Mouse (Mus musculus) adrenal gland, postnatal 10 days (tissue): Measurements from ENCODE around the gene Atxn7l1. TPM values are rescaled to one million over a fixed set of nuclear protein-coding genes. Genes with fewer than 3 reads are reported as not detected.

Experiments
- DNase-seq: peaks from one replicate; pipeline ENCODE4 v3.0.0; 2021; ENCODE audit warnings: mixed read lengths
- long read RNA-seq, 2 experiments: library from polyadenylated mRNA; stranded (forward); transcript quantifications; one replicate each; pipeline ENCODE4 v2.0.0; 2021
- total RNA-seq, 2 experiments: library from RNA; stranded (reverse); gene quantifications; 2 replicates each; pipeline ENCODE4 v1.2.3; 2021

The Atxn7l1 gene
- 10 to 100 TPM; 20.1 to 32.3 TPM for total RNA-seq
- long read RNA-seq, experiment 1, partial matches to known transcripts: 0 of 7 reads
- long read RNA-seq, experiment 1, other reads (novel, unspliced or antisense): 2 of 7 reads
- long read RNA-seq, experiment 2, partial matches to known transcripts: 0 of 2 reads
- long read RNA-seq, experiment 2, other reads (novel, unspliced or antisense): 0 of 2 reads

DNA sequence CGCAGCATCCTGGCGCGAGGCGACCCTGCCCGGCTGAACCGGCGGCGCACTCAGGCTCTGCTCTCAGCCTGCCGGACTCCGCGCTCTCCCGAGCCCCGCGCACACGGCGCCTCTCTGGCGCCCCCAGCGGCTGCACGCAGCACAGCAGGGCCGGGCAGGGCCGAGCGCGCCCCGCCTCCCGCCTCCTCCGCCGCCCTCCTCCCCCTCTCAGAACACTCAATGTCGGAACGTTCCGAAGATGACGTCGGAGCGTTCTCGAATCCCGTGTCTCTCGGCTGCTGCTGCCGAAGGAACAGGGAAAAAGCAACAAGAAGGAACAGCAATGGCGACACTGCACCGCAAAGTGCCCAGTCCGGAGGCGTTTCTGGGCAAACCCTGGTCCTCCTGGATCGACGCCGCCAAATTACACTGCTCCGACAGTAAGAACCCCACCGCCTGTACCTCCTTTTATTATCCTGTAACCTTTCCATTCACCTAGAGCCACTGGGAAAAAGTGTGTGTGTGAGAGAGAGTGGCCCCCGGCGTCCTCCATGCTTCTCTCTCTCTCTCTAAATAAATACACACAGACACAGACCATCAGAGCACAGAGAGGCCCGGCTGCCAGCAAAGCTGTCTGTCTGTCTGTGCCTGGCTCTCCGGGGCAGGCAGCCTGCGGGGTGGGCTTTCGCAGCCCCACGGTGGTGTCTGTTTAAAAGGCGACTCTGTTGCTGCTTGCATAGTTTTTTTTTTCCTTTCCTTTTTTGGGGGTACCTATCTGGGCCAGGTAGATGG is at the start of gene Atxn7l1:
Gene Atxn7l1 (plus strand): TSS at position 197 of the 771 bp plus-strand sequence.
- DNase-seq: peak; percentile 96

DNA sequence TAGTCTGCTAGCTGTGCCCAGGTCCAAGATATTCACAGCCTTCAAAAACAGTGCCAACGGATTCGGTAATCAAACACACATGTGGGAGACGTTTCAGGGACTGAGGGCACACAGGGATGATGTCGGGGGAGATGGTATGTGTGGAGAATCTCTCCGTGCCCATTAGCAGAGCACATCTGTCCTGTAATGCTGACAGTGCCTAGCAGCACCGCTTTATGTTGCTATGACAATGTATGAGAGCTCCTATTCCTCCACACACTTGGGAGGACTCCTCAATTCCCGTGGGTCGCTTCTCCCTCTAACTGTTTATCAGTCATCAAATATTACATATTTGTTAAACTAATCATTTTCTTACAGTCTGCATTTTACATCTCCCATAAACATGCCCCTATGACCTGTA is 45.9 kb upstream of the Atxn7l1 start:
- no peak for DNase-seq

DNA sequence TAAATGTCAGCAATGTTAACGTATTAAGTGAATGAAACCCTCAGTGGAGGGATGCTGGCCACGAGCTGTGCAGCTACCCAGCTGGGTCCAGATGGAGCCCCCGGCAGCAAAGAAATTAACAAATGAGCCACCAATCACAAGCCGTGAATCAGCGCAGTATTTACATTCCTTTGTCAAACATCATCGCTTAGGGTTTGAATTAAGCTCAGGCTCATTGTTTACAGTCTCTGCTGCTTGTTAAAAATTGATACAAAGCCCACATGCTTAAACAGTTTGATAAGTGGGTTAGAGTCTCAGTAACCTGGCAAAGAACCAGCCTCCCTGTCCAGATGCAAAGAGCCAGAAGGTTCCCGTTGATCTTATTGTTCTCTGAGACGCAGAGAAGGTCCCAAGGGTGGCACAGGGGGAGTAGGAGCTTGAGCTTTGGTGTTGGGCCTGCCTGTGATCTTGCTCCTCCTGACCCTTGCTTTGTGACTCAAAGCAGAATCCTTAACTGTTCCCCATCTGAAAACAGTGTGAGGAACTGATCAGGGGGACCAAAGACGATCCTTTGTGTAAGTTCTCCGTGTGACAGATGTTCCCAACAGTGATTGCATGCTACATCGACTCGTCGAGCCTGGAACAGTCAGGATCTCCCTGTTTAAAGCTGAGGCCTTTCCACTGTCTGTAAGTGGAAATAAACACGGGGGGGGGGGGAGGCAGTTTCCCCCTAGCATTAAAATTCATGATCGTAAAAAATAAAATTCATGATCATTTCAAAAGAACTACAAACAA is 45.0 kb upstream of the Atxn7l1 start:
- no peak for DNase-seq

DNA sequence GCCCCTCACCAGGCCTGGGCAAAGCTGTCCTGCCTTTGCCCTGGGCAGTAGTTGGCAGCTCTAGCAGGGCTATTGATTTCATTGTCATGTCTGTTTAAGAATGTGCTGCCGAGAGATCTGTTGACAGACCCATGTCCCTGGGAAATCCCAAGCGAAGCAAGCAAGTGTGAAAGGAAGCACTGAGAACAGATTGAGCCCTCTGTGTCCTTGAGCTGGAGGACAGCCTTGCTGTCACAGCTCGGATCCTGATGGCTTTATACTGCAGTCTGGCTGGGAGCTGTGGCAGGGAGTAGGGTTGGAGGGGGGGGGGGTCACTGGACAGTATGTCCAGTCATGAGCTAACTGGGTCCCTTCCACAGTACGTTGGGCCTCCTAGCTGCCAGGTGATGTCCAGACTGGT is 41.8 kb upstream of the Atxn7l1 start:
- DNase-seq: peak; percentile 37

DNA sequence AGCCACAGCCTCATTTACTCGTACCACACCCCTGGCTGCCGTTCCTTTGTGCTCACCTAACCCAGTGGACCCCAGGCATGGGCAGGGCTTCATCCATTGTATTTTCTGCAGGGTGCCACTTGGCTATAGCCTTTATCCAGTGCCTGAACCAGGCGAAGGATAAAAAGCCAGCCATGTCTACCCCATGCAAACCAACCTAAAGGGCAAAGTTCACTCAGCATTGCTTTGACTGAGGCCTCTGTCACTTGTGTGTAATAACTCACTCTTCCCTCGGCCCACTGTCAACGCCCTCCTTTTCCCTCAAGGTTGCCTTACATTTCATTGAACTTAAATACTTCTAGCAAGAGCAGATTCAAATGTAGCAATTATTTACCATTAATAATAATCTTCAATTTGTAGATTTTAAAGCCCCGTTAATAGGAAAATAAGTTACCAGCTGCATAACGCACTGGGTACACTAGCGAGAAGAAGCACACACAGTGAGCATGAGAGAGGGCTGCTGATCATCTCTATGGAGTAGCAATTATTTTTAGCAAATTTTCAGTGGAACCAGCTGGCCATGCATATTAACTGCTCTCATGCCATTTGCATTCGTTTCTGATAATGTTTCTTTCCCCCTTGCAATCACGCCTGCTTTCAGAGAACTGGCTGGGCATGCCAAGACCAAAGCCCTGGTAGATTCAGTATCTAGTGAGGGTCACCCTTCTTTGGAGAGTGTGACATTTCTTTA is 40.9 kb upstream of the Atxn7l1 start:
- no peak for DNase-seq

DNA sequence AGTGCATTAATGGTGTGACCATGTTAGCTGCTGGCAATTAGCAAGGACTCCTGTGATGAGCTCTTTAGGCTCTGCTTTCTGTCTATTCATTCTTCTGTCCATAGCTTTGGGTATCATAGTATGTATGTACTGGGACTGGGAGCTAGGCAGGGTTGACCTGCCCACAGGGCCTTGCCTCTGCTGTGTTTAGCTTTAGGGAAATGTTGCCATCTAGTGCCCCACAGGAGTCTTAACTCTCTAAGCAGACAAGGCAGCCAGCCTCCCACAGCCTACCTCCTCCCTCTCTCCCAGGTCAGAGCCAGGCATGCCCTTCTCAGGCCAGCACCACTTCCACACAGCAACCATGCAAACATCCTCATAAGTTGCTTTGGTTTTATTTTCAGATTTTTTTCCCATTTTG is 38.0 kb upstream of the Atxn7l1 start:
- DNase-seq: peak; percentile 42

DNA sequence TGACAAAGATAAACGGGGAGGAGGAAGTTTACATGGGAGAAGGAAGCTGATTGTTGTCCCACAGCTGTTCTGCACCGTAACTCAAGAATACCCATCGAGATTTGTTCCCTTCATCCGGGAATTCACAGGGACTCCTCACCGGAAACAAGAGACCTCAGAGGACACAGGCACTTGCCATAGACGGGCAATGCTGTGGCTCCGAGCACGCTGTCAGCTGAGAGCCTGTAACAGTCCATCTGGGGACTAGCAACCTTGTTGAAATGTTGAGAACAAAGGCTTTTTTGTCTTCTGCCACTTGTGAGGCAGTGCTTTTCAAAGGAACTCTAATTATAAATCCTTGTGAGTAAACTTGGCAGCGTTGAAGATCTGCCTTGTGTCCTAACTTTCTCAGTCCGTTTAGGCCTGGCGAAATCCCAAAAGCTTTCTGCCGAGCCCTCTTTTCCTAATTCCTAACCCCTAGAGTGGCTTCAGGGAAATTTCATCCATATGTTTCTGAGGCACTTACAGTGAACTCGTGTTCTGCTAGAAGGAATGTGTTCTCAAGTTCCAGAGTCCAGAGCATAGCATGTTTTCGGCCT is 36.5 kb upstream of the Atxn7l1 start:
- peak; percentile 45 for DNase-seq

DNA sequence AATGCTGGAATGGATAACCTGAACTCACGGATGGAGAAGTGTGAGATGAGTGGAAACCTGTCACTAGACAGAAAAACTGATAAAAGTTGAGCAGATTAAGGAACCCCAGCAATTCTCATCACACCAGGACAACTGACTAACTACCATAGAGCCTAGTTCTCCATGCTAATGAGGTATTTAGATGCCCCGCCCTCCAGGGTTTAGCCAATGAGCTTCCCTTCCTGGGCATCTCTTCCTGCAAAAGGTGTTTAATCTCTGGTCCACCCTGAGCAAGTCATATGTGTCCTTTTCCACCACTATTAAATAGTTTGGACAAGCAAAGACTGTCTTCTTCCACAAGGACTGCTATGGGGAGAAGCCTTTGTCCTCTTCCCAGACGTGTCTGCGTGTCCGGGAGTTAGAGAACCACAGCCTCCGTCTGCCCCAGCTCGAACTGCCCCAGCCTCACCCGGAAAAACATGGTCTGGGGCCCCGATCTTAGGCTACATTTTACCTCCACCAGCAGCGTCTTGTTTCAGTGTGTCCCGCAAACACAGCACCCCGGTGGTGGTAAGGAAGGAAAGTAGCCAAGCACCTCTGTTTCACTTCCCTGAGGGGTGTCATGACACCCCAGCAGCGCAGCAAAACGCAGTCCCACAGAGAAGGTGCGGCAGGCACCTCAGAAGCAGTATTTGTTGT is 28.7 kb upstream of the Atxn7l1 start:
- DNase-seq: no peak

DNA sequence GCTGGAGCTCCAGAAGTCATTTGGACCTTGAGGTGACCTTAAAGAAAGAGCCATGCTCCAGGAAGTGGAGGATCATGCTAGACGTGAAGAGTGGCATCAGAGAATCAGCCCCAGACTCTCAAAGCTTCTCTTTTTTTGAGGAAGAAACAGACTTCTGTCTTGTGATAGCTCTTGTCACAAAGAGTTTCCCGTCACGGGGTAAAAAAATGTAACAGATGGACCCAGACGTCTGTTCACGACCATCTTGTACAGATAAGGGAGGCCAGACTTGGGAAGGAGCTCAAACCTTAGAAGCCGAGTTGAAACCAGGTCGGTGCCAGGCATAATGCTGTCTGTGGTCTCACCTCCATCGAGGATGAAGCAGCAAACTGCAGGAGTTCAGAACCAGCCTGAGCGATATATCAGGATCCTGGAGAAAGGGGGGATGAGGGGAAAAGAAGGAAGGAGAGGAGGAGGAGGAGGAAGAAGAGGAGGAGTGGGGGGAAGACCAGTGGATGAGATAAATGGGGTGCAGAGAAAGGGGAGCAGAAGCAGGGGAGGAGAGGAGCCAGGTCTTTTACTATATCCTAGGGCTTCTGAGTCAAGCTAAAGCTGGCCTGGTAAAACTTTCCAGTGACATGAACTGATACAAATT is 21.8 kb upstream of the Atxn7l1 start:
- DNase-seq: no peak

DNA sequence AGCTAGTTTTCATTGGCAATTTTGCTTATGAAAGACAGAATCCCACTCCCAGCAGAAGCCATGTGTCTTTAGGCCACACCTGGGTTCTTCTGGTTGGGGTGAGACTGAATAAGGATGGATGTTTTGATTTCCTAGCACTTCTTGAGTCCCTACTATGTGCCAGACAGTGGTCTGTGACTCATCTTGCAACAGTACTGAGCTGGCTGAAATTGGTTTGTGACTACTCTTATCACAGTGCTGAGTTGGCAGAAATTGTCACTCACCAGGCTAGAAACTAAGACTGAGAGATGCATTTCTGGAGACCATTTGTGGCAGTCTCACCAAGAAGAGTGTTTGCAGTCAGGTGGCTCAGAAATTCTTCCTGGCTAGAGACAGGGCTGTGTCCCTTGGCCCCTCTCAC is 21.2 kb upstream of the Atxn7l1 start:
- DNase-seq: no peak

DNA sequence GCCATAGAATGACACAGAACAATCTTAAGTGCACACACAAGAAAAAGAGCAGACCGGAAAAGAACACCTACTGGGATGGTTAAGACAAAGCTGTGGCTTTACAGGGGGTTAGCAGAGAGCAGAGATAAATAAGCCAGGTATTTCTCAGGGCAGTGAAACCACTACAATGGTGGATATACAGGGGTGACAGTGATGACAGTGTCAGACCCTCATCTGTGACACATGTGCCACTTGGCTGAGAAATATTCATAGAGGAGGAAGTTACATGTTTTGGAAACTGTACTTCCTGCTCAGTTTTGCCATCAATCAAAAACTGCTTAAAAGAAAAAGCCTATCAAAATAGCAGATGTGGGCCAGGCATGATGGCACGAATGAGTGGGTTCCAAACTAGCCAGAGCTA is 19.4 kb upstream of the Atxn7l1 start:
- no peak for DNase-seq

DNA sequence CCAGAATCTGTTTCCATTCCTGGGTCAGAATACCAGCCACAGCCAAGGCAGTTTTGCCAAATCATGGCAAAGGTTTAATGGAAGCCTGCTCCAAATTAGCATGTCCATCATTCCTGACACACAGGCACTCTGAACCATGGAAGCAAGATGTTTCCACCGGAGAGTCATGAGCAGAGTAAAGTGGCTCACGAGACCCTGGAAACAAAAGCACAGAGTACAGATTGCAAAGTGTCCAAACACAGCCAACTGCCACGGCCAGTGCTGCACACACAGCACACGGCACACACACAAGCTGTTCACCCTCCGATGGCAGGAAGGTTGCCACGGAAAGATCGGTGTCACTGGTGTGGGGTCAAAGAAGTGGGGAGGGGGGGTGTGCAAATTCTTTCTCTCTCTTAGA is 18.8 kb upstream of the Atxn7l1 start:
- no peak for DNase-seq

DNA sequence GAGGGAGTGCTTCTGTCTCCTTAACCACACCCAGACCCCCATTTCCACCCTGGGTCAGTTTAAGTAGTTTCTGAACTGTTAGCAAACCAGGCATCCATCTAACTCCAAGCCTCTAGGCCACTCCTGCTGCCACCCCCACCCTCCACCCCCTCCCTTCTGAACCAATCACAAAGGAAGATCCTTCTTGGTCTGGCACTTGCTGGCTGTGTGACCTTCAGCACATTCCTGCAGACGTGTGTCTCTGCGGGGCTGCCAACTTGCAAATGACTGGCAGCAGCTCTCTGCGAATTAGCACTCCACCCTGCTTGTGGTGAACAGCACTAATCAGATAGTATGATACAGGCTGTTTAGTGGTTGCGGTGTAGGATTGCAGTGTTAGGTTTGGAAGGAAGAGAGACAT is 18.1 kb upstream of the Atxn7l1 start:
- DNase-seq: peak; percentile 49

DNA sequence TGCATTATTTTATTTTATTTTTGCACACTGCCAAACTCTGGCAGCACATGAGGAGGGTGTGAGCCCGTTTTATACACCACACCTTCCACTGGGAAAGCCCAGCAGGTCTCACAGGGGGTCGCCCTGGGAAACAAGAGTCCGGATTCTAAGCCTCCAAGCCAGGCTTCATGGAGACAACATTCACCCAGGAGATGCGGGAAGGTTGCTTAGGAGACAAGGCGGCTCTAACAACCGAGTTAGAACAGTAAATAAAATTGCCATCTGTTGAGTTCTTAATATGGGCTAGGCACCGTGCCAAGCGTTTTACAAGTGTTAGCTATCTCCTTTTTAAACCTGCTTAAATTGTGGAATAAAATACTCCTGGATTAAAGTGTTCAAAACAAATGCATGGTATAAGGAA is 17.1 kb upstream of the Atxn7l1 start:
- no peak for DNase-seq

DNA sequence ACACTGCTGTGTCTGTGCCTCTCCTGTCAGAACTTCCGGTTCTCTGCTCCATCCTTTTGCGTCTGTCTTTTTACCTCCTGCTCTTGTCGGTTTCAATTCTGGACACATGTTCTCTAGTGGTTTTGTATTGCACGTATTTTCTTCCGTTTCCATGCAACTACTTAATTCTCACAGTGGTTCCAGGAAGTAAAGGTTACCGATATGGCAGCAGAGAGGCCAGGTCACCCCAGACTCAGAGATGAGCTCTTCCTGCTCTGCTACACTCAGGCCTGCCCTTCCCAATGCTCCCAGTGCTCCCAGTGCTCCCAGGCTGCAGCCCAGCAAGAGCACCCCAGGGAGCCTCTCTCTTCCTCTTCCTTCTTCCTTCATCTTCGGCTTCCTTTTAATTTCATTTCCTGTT is 15.7 kb upstream of the Atxn7l1 start:
- DNase-seq: no peak

DNA sequence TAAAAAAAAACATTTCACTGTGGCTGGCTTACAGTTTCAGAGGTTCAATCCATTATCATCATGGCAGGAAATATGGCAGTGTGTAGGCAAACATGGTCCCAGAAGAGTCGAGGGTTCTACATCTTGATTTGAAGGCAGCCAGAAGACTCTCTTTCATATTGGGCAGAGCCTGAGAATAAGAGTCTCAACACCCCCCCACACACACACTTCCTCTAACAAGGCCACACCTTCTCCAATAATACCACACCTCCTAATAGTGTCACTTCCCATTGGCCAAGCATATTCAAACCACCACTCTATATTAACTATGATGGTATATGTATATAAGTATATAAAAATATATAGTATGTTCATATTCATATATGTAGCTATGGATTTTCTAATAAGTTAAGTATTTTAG is 9.6 kb upstream of the Atxn7l1 start:
- DNase-seq: no peak

DNA sequence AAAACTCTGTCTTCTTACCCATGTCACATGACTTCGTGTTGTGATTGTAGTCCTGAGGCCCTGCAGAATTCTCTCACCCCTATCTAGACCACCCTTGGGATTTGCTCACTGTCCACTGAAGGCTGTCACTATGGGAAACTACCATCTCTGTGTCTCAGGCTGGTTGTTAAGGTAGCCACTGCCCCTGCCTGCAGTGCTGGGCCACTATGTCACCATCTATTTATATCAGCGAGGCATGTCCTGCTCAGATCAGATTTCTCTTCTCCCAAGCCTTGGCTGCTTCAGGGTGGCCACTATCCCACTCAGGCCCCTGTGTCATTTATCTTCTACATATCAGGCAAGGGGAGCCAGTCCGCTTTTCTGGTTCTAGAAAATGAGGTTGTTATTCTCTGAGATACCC is 8.4 kb upstream of the Atxn7l1 start:
- no peak for DNase-seq

DNA sequence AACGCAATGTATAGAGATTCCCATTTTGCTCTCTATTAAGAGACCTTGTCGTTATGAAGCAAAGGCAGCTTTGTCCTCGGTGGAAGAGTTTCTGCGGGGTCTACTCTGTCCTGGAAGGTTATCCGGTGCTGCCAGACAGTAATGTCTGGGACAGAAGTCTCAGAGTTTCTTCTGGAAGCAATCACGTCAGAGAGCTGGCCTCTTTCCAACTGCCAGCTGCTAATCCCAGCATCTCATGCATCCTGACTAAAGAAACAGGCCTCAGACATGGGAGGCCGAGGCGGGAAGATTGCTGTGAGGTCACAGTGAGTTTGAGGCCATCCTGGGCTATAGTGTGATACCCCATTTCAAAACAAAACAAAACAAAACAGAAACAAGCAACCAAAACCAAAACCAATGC is 3.0 kb upstream of the Atxn7l1 start:
- DNase-seq: no peak

DNA sequence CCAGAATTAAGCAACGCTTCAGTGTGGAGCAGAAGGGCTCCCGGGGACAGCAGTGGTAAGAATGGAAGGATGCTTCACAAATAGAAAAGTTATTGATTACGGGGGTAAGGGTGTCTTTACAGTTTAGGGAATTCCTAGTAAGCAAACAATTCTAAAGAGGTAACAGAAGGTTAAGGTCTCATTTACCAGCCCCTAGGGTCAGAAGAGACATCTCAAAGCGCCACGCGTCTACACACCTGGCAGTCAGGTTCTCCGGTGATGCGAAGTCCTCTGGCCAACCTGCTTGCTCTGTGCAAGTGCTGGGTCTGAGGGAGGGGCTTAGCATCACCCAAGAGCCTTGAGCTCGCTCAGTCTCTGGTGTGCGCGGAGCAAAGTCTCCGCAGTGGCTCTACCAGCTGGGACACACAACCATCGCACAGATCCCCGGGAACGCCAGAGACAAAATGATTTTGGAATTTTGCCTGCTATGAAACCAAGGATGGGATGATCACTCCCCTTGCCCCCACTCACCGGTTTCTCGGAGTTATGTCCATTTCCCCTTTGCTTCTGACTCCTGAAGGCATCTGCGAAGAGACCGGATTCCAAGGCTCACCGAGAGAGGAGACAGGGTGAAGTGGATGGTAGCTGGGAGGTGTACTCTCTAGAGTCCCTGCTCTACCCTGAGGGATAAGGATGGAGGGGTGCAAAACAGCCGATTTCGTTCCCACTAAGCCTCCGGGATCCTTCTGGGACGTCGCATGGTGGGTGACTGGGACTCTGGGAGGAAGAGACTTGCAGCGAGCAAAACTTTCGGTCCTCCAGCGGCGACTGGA is 665 bp upstream of the Atxn7l1 start:
- no peak for DNase-seq

DNA sequence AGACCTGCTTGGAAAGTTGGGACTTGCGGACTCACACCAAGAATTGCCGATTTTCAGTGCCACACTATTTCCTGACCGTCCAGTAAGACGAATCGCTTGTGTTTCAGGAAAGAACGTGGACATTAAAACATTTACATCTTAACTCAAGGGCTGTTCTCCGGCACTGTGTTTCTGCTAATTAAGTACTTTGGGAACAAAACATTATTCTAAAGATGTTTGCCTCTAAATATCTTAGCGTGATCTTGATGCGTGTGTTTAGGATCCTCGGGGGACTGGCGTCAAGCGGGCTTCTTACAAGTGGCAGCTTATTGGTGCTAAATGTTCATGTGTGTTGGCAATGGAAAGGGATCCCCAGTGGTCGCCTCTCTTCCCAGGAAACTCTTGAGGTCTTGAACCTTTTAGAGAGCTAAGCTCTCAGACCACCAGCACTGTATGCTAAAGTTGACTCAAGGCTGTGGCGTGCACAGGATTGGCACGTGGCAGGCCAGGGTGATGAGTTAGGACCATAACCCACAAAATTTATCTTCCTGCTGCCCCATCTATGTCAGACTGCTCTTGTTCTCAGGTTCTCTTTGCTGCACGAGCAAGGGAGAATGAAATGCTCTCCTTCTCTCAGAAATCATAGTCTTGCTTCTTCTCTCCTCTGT is 2.2 kb downstream of the Atxn7l1 start:
- DNase-seq: no peak
